Mouse (Mus musculus): Measurements from ENCODE around the gene Rnf43.

The Rnf43 gene

GRCm38 (mm10) chr11:87748132-87749119, 85.9 kb downstream of the Rnf43 start:
- no peak for DNase-seq

- no peak for DNase-seq
Measured at GRCm38 (mm10) chr11:87749192-87750042, 86.9 kb downstream of the Rnf43 start.

- no peak for DNase-seq
Measured at GRCm38 (mm10) chr11:87750043-87750421, 87.5 kb downstream of the Rnf43 start.

GRCm38 (mm10) chr11:87750521-87750920, 88.0 kb downstream of the Rnf43 start:
- DNase-seq = no peak

- no peak for DNase-seq
Measured at GRCm38 (mm10) chr11:87751031-87751430, 88.5 kb downstream of the Rnf43 start.

- no peak for DNase-seq
Measured at GRCm38 (mm10) chr11:87751491-87751966, 89.0 kb downstream of the Rnf43 start.

GRCm38 (mm10) chr11:87752307-87752706, 89.8 kb downstream of the Rnf43 start:
- no peak for DNase-seq

- DNase-seq = no peak
Measured at GRCm38 (mm10) chr11:87753255-87753654, 90.7 kb downstream of the Rnf43 start.

GRCm38 (mm10) chr11:87753891-87754501, 91.5 kb downstream of the Rnf43 start:
- no peak for DNase-seq

- DNase-seq = no peak
Measured at GRCm38 (mm10) chr11:87754603-87755002, 92.1 kb downstream of the Rnf43 start.

GRCm38 (mm10) chr11:87755360-87756017, 93.0 kb downstream of the Rnf43 start:
- no peak for DNase-seq

GRCm38 (mm10) chr11:87756251-87756820, 93.8 kb downstream of the Rnf43 start:
- DNase-seq = no peak

- DNase-seq = no peak
Measured at GRCm38 (mm10) chr11:87757001-87757954, 94.8 kb downstream of the Rnf43 start.

- DNase-seq = no peak
Measured at GRCm38 (mm10) chr11:87758161-87758911, 95.8 kb downstream of the Rnf43 start.

- no peak for DNase-seq
Measured at GRCm38 (mm10) chr11:87758957-87759608, 96.6 kb downstream of the Rnf43 start.

- peak; percentile 54 for DNase-seq
Measured at GRCm38 (mm10) chr11:87759609-87760005, 97.1 kb downstream of the Rnf43 start.

- peak; percentile 76 for DNase-seq
Measured at GRCm38 (mm10) chr11:87760301-87761081, 98.0 kb downstream of the Rnf43 start, which contains the start of gene Tspoap1. TSS of gene Tspoap1 (plus strand) at chr11:87760541.

GRCm38 (mm10) chr11:87761181-87761721, 98.7 kb downstream of the Rnf43 start:
- DNase-seq = no peak

Measured in retina, postnatal 1 day (tissue).